In genomic region chr9:82829693-82830430, GRCm38 (mm10) we compare ENCODE assay signal across 8 mouse cellular contexts. TPM values are rescaled to one million over a fixed set of nuclear protein-coding genes. Genes with fewer than 3 reads are reported as not detected.
DNase-seq lines count a peak whose midpoint lies in the region; ATAC-seq and TF ChIP-seq lines count a peak whose summit lies in the region.

No protein-coding gene starts in this region.

- H3K9ac ChIP-seq in lung, embryonic 15.5 days: peak overlapping the region; percentile 66

- peak; percentile 94 to 97 for ATAC-seq in hematopoietic stem cell, adult 5-6 weeks (replicated peaks in 1 of 2; ENCODE audit: insufficient read depth in 1 of 2, low FRiP score in 2 of 2, low TSS enrichment in 1 of 2, low read depth in 1 of 2, poor library complexity in 2 of 2, severe bottlenecking in 2 of 2)
- ATAC-seq in lung, embryonic 15.5 days (ENCODE audit: borderline replicate concordance, extremely low read depth, low FRiP score, low TSS enrichment): peak; percentile 95

- H3K9me3 ChIP-seq in lung, embryonic 15.5 days: no peaks in the 10 kb centered on the region

- peak overlapping the region; percentile 73 for H3K27ac ChIP-seq in lung, embryonic 15.5 days
- H3K27ac ChIP-seq in olfactory bulb, adult 2 months (ENCODE audit: insufficient read depth, low read depth, low read length): peak overlapping the region; percentile 90

- peaks cover 14% of the 10 kb centered on the region for H3K4me1 ChIP-seq in lung, embryonic 15.5 days
- H3K4me1 ChIP-seq in olfactory bulb, adult 2 months (ENCODE audit: control insufficient read depth, insufficient read depth, low read length): no peaks in the 10 kb centered on the region

- H3K4me2 ChIP-seq in lung, embryonic 15.5 days: peak overlapping the region; percentile 85

- DNase-seq in MN1 (ENCODE audit: low spot score): peak; percentile 94
- peak; percentile 87 for DNase-seq in cerebellum, adult 8-10 months
- peak; percentile 94 for DNase-seq in forelimb bud, embryonic 11.5 days (ENCODE audit: low read depth, low spot score)
- DNase-seq in layer of hippocampus, adult 9-10 months (ENCODE audit: low spot score): peak; percentile 69
- peak; percentile 78 to 86 for DNase-seq in thymus, adult 18-20 months

- TF ChIP-seq POLR2A in olfactory bulb, adult 2 months (IDR thresholded peaks at IDR 0.05; ENCODE audit: insufficient read depth, low read depth, low read length): peak; percentile 70

- H3K27me3 ChIP-seq in lung, embryonic 15.5 days: no peaks in the 10 kb centered on the region

- under 1% methylated on average over 65 of the region's 65 CpGs for WGBS in lung, embryonic 15.5 days
- under 1% methylated on average over 65 of the region's 65 CpGs for WGBS in olfactory bulb, adult 2 months

- TF ChIP-seq CTCF in olfactory bulb, adult 2 months (IDR thresholded peaks at IDR 0.05; ENCODE audit: insufficient read depth, low read depth, low read length): no peak

- no peaks in the 10 kb centered on the region for H3K36me3 ChIP-seq in lung, embryonic 15.5 days

- peak overlapping the region; percentile 88 for H3K4me3 ChIP-seq in lung, embryonic 15.5 days
- H3K4me3 ChIP-seq in olfactory bulb, adult 2 months (ENCODE audit: insufficient read depth, low read depth, low read length): peak overlapping the region; percentile 93

RNA-seq across cellular contexts. Expression of gene Irak1bp1, which starts 0.5 kb away (rescaled TPM):
- total RNA-seq in hematopoietic stem cell, adult 5-6 weeks (2017): 4.2 and 5.7 TPM in 2 replicates
- 18.9 TPM in 2 replicates for polyA plus RNA-seq in lung, embryonic 15.5 days (2015; fragmentation: Nextera tagmentation; extraction: Ambion mirVana)
- polyA plus RNA-seq in olfactory bulb, adult 2 months (2012; ENCODE audit: insufficient read depth, insufficient read length, low replicate concordance, missing spikeins): not detected in 2 replicates

Comparison
In these comparisons a context has a peak if more than half of its experiments do, and no peak if none do; other contexts are left out.
1. Peak in every context shown above with its lines: DNase-seq, ATAC-seq, H3K4me3 ChIP-seq and H3K27ac ChIP-seq.
2. RNA of gene Irak1bp1, which starts 0.5 kb away (polyA plus RNA-seq): 18.9 TPM in lung, embryonic 15.5 days; not detected in olfactory bulb, adult 2 months; every median in the first group is over 10 times any median in the second.